Mouse (Mus musculus) cortical plate, adult 2 months (tissue): ENCODE measurements at regions not wholly inside any gene's neighbourhood (a gene's known extent, or its start where the extent isn't known, plus 50 kb on each side); places are given as distances from the start of the nearest gene placed in this dataset.

ENCODE experiments used
- H3K27ac ChIP-seq: fragments of 200-500 bp; 2 replicates; pipeline ENCODE4 v1.5.1; 2012; ENCODE audit warnings: low read length, control low read depth, inconsistent platforms; ENCODE audit not compliant: insufficient read depth
- H3K4me1 ChIP-seq: fragments of 200-500 bp; 2 replicates; pipeline ENCODE4 v1.6.1; 2011; ENCODE audit warnings: low read length; ENCODE audit not compliant: control insufficient read depth, insufficient read depth
- H3K4me3 ChIP-seq: fragments of 200-500 bp; 2 replicates; pipeline ENCODE4 v1.5.1; 2011; ENCODE audit warnings: mild to moderate bottlenecking, low read length, control low read depth; ENCODE audit not compliant: insufficient read depth
- CTCF ChIP-seq: fragments of 200-500 bp; IDR thresholded peaks from 2 replicates; pipeline ENCODE4 v1.5.1; 2011; ENCODE audit warnings: mild to moderate bottlenecking, control low read depth, low read length; ENCODE audit not compliant: insufficient read depth; ENCODE audit errors: extremely low read depth
- POLR2A ChIP-seq: fragments of 200-500 bp; IDR thresholded peaks from 2 replicates; pipeline ENCODE4 v1.6.1; 2011; ENCODE audit warnings: mild to moderate bottlenecking, low read length, control low read depth; ENCODE audit not compliant: insufficient read depth; ENCODE audit errors: extremely low read depth

- no peak overlapping the region for H3K27ac ChIP-seq
- no peak for TF ChIP-seq CTCF
- no peak for TF ChIP-seq POLR2A
- no peaks in the 10 kb centered on the region for H3K4me1 ChIP-seq
- no peak overlapping the region for H3K4me3 ChIP-seq
Observed at GRCm38 (mm10) chr13:37632835-37633440, 145.3 kb upstream of the Rreb1 start.

DNA sequence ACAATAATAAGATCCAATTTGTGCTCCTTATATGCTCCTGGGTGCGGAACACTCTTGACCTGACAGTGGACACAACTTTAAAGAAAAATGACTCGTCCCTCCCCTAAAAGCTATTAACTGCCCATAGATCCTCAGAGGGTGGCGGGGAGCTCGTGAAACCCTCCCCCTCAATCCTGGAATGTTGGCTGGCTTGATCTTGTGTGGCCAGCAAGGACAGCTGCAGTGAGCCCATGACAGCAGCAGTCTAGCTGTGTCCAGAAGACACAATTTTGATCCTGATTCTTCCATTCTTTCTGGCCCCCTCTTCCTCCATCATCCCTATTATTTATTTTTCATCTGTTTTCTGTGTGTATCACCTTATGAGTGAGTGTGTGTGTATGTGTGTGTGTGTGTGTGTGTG, 141.8 kb upstream of the Rreb1 start:
- Histone ChIP-seq H3K27ac (no peak overlapping the region), H3K4me3 (no peak overlapping the region), H3K4me1 (no peaks in the 10 kb centered on the region)
- TF ChIP-seq CTCF (no peak), POLR2A (no peak)

- no peak overlapping the region for H3K27ac ChIP-seq
- TF ChIP-seq CTCF = no peak
- no peak overlapping the region for H3K4me3 ChIP-seq
- no peaks in the 10 kb centered on the region for H3K4me1 ChIP-seq
Observed at GRCm38 (mm10) chr13:37637151-37637550, 141.0 kb upstream of the Rreb1 start.

DNA sequence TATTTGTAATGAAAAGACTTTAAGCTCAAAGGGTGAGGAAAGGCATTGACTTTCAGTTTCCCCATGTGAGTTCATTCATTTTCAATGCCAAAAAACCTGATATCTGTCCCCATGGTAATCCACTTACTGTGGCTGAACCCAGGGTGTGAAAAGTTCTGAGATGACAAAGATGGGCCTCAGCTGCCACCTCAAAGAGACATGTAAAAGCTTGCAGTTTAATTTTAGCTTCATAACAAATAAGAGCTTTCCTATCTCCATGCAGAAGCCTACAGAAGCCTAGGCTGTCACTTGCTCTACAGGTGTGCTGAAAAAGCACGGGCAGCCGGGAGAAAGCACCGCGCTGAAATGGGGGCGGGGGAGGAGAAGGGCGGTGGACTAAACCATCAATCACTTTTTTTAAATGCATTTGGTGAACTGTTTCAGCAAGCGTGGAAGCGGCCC, 140.1 kb upstream of the Rreb1 start:
- no peak for TF ChIP-seq CTCF
- no peak for TF ChIP-seq POLR2A
- Histone ChIP-seq H3K27ac (no peak overlapping the region), H3K4me3 (no peak overlapping the region), H3K4me1 (no peaks in the 10 kb centered on the region)

DNA sequence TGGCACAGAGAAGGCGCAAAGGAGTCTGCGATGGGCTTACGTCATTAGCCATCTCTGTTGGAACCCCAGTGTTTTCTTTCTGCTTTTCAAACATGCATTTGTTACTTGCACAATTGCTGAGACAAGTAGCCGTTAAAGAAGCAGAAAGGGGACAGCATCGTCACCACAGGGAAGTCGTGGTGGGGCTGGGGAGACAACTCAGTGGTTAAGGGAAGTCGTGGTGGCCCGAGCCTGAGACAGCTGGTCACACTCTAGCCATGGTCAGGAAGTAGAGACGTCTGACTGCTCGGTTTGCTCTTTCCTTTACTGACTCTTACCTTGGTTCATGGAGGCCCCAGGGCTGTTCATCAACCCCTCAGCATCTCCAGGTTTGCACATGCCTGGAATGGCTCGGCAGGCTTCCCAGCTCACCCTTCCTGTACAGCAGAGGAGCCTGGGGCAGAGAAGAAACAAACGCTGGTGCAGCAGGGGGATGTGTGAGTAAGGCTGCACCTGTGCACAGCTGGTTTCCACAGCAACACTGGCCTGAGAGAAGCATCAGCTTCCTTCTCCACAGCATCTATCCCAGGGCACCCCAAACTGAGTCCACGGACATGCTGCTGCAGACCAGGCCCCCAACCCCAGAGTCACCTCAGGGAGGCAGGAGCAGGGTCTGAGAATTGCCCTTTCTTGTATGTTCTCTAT, 135.6 kb upstream of the Rreb1 start:
- no peak for TF ChIP-seq POLR2A
- no peak for TF ChIP-seq CTCF
- Histone ChIP-seq H3K4me3 (no peak overlapping the region), H3K27ac (no peak overlapping the region), H3K4me1 (no peaks in the 10 kb centered on the region)

DNA sequence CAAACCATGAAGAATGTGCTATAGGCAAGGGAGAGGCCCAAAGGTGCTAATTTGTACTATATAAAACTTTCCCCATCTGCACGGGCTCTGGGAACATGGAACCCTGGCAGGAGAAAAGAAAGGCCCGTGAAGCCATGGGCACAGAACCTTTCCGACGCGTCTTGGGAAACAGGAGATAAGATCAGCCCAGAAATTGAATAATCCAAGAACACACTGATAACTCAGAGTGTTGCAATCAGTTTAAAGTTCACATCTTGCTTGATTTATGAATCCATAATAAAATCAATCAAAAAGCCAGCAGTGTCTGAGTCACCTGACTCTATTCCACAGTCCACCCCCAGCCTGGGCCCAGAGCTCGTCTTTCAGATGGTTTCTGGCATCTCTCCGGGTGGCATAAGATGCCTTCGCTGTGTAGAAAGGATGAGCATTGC, 133.4 kb upstream of the Rreb1 start:
- TF ChIP-seq POLR2A (no peak), CTCF (no peak)
- no peak overlapping the region for H3K27ac ChIP-seq
- no peak overlapping the region for H3K4me3 ChIP-seq
- no peaks in the 10 kb centered on the region for H3K4me1 ChIP-seq

DNA sequence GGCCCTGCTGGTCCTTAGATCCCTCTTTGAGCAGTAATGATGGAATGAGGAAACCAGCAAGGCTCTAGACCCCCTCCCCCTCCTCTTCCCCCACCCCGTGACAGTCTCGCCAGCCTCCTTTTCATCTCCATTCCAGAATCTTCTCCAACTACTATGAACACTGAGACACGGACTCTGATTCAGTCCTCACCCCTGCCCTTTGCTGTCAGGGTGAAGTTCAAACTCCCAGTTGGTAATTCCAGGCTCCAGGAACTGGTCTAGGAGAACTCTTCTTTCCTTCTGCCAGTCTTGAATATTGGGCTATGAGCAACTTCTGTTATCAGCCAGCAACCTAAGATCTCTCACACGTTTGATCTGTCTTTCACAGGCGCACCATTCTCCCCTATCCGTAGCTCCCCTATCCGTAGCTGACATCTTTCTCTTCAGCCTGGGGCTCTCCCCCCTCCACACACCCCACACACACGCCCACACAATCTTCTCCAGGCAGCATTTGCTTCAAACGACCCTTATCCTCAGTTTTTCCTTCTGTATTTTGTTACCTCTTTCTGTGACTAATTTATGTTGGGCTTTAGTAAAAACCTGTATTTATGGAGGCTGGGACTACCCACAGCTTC, 128.6 kb upstream of the Rreb1 start:
- Histone ChIP-seq H3K27ac (no peak overlapping the region), H3K4me1 (no peaks in the 10 kb centered on the region), H3K4me3 (no peak overlapping the region)
- no peak for TF ChIP-seq CTCF

GRCm38 (mm10) chr13:37651221-37651946, 126.8 kb upstream of the Rreb1 start:
- Histone ChIP-seq H3K4me3 (no peak overlapping the region), H3K27ac (no peak overlapping the region), H3K4me1 (no peaks in the 10 kb centered on the region)
- TF ChIP-seq POLR2A (no peak), CTCF (no peak)

DNA sequence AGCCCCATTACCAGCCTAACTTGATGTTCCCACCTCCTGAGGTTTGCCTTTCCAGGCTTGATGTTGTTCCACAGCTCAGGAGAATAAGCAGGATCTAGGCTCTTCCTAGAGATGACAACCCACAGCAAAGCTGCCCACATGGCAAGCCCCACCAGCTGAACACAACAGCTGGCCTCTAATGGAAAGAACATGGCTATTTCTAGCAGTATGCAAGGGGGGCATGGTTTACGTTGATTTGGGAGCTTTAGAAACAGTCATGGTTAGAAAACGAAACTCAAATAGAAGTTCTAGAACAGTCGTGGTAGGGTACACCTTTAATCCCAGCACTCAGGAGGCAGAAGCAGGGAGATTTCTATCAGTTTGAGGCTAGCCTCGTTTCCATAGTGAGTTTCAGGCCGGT, 123.5 kb upstream of the Rreb1 start:
- Histone ChIP-seq H3K4me3 (no peak overlapping the region), H3K4me1 (no peaks in the 10 kb centered on the region), H3K27ac (no peak overlapping the region)
- TF ChIP-seq CTCF (no peak), POLR2A (no peak)
